In the genomic region with DNA sequence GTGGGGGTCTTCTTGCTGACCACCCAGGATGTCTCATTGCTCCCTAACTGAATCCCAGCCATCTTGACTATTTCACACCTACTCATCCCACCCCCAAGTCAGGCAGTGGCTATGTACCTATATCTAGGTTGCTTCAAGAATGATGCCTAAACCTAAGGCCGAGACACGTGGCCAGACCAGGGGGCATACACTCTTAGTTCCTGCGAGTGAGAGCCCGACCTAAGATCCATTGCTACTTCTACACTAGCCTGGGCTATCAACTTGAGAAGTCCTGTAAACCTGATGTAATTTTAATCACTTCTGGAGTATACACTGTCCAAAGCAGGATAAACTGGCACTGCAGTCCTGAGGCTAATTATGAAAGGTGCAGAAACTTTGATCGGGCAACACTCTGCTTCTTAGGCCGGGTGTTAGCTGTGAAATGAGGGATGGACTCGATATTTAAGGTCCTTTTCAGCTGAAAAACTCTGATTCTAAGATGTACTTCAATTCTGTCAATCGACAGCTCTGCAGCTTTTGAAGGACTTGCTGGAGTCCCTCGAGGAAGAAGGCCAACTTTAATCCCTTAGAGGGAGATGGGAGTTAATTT, we compare ENCODE assay signal across 8 mouse cellular contexts. TPM values are rescaled to one million over a fixed set of nuclear protein-coding genes. Genes with fewer than 3 reads are reported as not detected.
DNase-seq lines count a peak whose midpoint lies in the region; ATAC-seq and TF ChIP-seq lines count a peak whose summit lies in the region.

No protein-coding gene starts in this region.

- peak overlapping the region; percentile 98 for H3K27ac ChIP-seq in gastrocnemius, adult 2 months
- H3K27ac ChIP-seq in cortical plate, adult 2 months (ENCODE audit: insufficient read depth, low read length): peak overlapping the region; percentile 100; the same call in 1 of the 2 replicates
- no peak overlapping the region for H3K27ac ChIP-seq in intestine, postnatal 0 days (ENCODE audit: low read depth, low read length)
- H3K27ac ChIP-seq in neural tube, embryonic 15.5 days (replicated peaks): peak overlapping the region; percentile 98

- H3K27me3 ChIP-seq in intestine, postnatal 0 days (replicated peaks; ENCODE audit: control insufficient read depth, insufficient read depth, low read length): no peaks in the 10 kb centered on the region
- H3K27me3 ChIP-seq in neural tube, embryonic 15.5 days (replicated peaks): no peaks in the 10 kb centered on the region

- peak overlapping the region; percentile 100 for H3K4me3 ChIP-seq in gastrocnemius, adult 2 months
- H3K4me3 ChIP-seq in cortical plate, adult 2 months (ENCODE audit: insufficient read depth, low read length): peak overlapping the region; percentile 92
- H3K4me3 ChIP-seq in intestine, postnatal 0 days (ENCODE audit: low read depth, low read length): peak overlapping the region; percentile 97
- peak overlapping the region; percentile 97 for H3K4me3 ChIP-seq in neural tube, embryonic 15.5 days (replicated peaks)

- no peak for ATAC-seq in intestine, postnatal 0 days
- ATAC-seq in neural tube, embryonic 15.5 days (ENCODE audit: low FRiP score): no peak

- WGBS in intestine, postnatal 0 days: 21% methylated on average over 9 of the region's 9 CpGs
- WGBS in neural tube, embryonic 15.5 days: 8% methylated on average over 9 of the region's 9 CpGs

- no peak for TF ChIP-seq CTCF in gastrocnemius, adult 2 months (IDR thresholded peaks at IDR 0.05)
- no peak for TF ChIP-seq CTCF in cortical plate, adult 2 months (IDR thresholded peaks at IDR 0.05; ENCODE audit: extremely low read depth, insufficient read depth, low read length)
- TF ChIP-seq CTCF in intestine, postnatal 0 days (IDR thresholded peaks at IDR 0.05; ENCODE audit: low read depth): no peak

- no peak for TF ChIP-seq POLR2A in cortical plate, adult 2 months (IDR thresholded peaks at IDR 0.05; ENCODE audit: extremely low read depth, insufficient read depth, low read length)

- peak overlapping the region; percentile 96 for H3K9ac ChIP-seq in intestine, postnatal 0 days (ENCODE audit: low read depth, low read length)
- H3K9ac ChIP-seq in neural tube, embryonic 15.5 days (replicated peaks): peak overlapping the region; percentile 99

- no peak for DNase-seq in gastrocnemius, adult 2 months
- DNase-seq in gastrocnemius, adult 8-10 months (ENCODE audit: low spot score in 2 of 2): no peak
- DNase-seq in 3134 (ENCODE audit: extremely low read depth, insufficient read length, low spot score): peak; percentile 22
- DNase-seq in right cerebral cortex, adult 18-20 months: no peak
- DNase-seq in kidney, postnatal 25 days: no peak

- H3K36me3 ChIP-seq in intestine, postnatal 0 days (ENCODE audit: control insufficient read depth, insufficient read depth): no peaks in the 10 kb centered on the region
- no peaks in the 10 kb centered on the region for H3K36me3 ChIP-seq in neural tube, embryonic 15.5 days

- peaks cover 9% of the 10 kb centered on the region; the same call in 1 of the 2 replicates for H3K4me1 ChIP-seq in cortical plate, adult 2 months (ENCODE audit: control insufficient read depth, insufficient read depth, low read length)
- peaks cover 6% of the 10 kb centered on the region; the same call in 1 of the 2 replicates for H3K4me1 ChIP-seq in intestine, postnatal 0 days (replicated peaks; ENCODE audit: control insufficient read depth, insufficient read depth, low read length)
- H3K4me1 ChIP-seq in neural tube, embryonic 15.5 days: peaks cover 39% of the 10 kb centered on the region

- intact Hi-C loops in gastrocnemius, adult 2 months (cut with DNase I): no loop called here

- peak overlapping the region; percentile 75 for H3K4me2 ChIP-seq in intestine, postnatal 0 days (replicated peaks; ENCODE audit: low read depth)
- peak overlapping the region; percentile 90 for H3K4me2 ChIP-seq in neural tube, embryonic 15.5 days

- no peaks in the 10 kb centered on the region for H3K9me3 ChIP-seq in intestine, postnatal 0 days (ENCODE audit: control insufficient read depth)
- no peaks in the 10 kb centered on the region for H3K9me3 ChIP-seq in neural tube, embryonic 15.5 days (replicated peaks)

RNA-seq across cellular contexts. Expression of a gene that starts 1.1 kb away (rescaled TPM):
- 1 to 10 TPM; 6.5 to 7.2 TPM for total RNA-seq in gastrocnemius, adult 2 months (2021)
- total RNA-seq in gastrocnemius, adult 8-10 months (2022): 1 to 10 TPM; 6.7 to 8.9 (median 8.4) TPM
- 17.9 and 20.3 TPM in 2 replicates for polyA plus RNA-seq in cortical plate, adult 2 months (2012; rRNA removed)
- 4.3 and 5.2 TPM in 2 replicates for polyA plus RNA-seq in intestine, postnatal 0 days (2015; fragmentation: Nextera tagmentation; extraction: Ambion mirVana)
- polyA plus RNA-seq in neural tube, embryonic 15.5 days (2015; fragmentation: Nextera tagmentation; extraction: Ambion mirVana): 13.1 and 15.2 TPM in 2 replicates

RNA-seq across cellular contexts. Expression of a gene that starts 1.8 kb away (rescaled TPM):
- total RNA-seq in gastrocnemius, adult 2 months (2021): 1 to 10 TPM; 3.6 to 4.3 TPM
- 1 to 10 TPM; 4.0 to 5.1 (median 4.3) TPM for total RNA-seq in gastrocnemius, adult 8-10 months (2022)
- 3.5 and 3.7 TPM in 2 replicates for polyA plus RNA-seq in cortical plate, adult 2 months (2012; rRNA removed)
- polyA plus RNA-seq in intestine, postnatal 0 days (2015; fragmentation: Nextera tagmentation; extraction: Ambion mirVana): 3.3 and 3.4 TPM in 2 replicates
- 3.3 and 4.4 TPM in 2 replicates for polyA plus RNA-seq in neural tube, embryonic 15.5 days (2015; fragmentation: Nextera tagmentation; extraction: Ambion mirVana)

RNA-seq across cellular contexts. Expression of a gene that starts 35.7 kb away (rescaled TPM):
- total RNA-seq in gastrocnemius, adult 2 months (2021): 1 to 10 TPM; 6.9 to 7.0 TPM
- total RNA-seq in gastrocnemius, adult 8-10 months (2022): 1 to 10 TPM; 4.3 to 7.3 (median 4.8) TPM
- polyA plus RNA-seq in cortical plate, adult 2 months (2012; rRNA removed): 47.8 and 52.5 TPM in 2 replicates
- 16.9 and 23.5 TPM in 2 replicates for polyA plus RNA-seq in intestine, postnatal 0 days (2015; fragmentation: Nextera tagmentation; extraction: Ambion mirVana)
- polyA plus RNA-seq in neural tube, embryonic 15.5 days (2015; fragmentation: Nextera tagmentation; extraction: Ambion mirVana): 5.7 and 8.2 TPM in 2 replicates

RNA-seq across cellular contexts. Expression of a gene that starts 43.6 kb away (rescaled TPM):
- under 1 TPM; 0.31 to 0.48 TPM for total RNA-seq in gastrocnemius, adult 2 months (2021)
- under 1 TPM; 0.24 to 0.51 (median 0.39) TPM for total RNA-seq in gastrocnemius, adult 8-10 months (2022)
- 51.2 and 51.4 TPM in 2 replicates for polyA plus RNA-seq in cortical plate, adult 2 months (2012; rRNA removed)
- 0.85 and 1.1 TPM in 2 replicates for polyA plus RNA-seq in intestine, postnatal 0 days (2015; fragmentation: Nextera tagmentation; extraction: Ambion mirVana)
- polyA plus RNA-seq in neural tube, embryonic 15.5 days (2015; fragmentation: Nextera tagmentation; extraction: Ambion mirVana): 11.9 and 12.6 TPM in 2 replicates

RNA-seq across cellular contexts. Expression of a gene that starts 49.0 kb away (rescaled TPM):
- not detected for total RNA-seq in gastrocnemius, adult 2 months (2021)
- not detected for total RNA-seq in gastrocnemius, adult 8-10 months (2022)
- polyA plus RNA-seq in cortical plate, adult 2 months (2012; rRNA removed): 1.3 and 1.8 TPM in 2 replicates
- polyA plus RNA-seq in intestine, postnatal 0 days (2015; fragmentation: Nextera tagmentation; extraction: Ambion mirVana): 0.90 and 1.1 TPM in 2 replicates
- polyA plus RNA-seq in neural tube, embryonic 15.5 days (2015; fragmentation: Nextera tagmentation; extraction: Ambion mirVana): 0.92 and 1.6 TPM in 2 replicates
